Mouse (Mus musculus): ENCODE results near the gene Gm12248.

- TF ChIP-seq CTCF (IDR thresholded peaks at IDR 0.05), result peak; percentile 68
- no peak for TF ChIP-seq EP300 (IDR thresholded peaks at IDR 0.05)
These were observed 53.9 kb downstream of the Gm12248 start for GRCm38 (mm10) chr11:58039027-58039426.

Measured in lung, postnatal 0 days (tissue).